Mouse (Mus musculus) hematopoietic stem cell, adult 5-6 weeks (primary cell): ENCODE data around the gene Gan. TPM values are rescaled to one million over a fixed set of nuclear protein-coding genes. Genes with fewer than 3 reads are reported as not detected.

Experiments used
- ATAC-seq, 2 experiments: fragments of 125-278 bp in 1 of 2; replicated peaks in 1 of 2; 2 replicates each; pipeline ENCODE4 v1.8.0; 2016 to 2017; ENCODE audit warnings: inconsistent platforms in 2 of 2, mild to moderate bottlenecking in 2 of 2, moderate number of reproducible peaks in 2 of 2, low read depth in 1 of 2, moderate TSS enrichment in 1 of 2; ENCODE audit not compliant: low FRiP score in 2 of 2, poor library complexity in 2 of 2, severe bottlenecking in 2 of 2, insufficient read depth in 1 of 2, low TSS enrichment in 1 of 2
- total RNA-seq: library from RNA; stranded (forward); fragments of 172-1452, 232-1000 nt; gene quantifications from 2 replicates; pipeline ENCODE4 v1.2.3, GENCODE M21; 2017

Gene Gan
- total RNA-seq, 1 experiment from 2014 or later = 3.6 TPM

DNA sequence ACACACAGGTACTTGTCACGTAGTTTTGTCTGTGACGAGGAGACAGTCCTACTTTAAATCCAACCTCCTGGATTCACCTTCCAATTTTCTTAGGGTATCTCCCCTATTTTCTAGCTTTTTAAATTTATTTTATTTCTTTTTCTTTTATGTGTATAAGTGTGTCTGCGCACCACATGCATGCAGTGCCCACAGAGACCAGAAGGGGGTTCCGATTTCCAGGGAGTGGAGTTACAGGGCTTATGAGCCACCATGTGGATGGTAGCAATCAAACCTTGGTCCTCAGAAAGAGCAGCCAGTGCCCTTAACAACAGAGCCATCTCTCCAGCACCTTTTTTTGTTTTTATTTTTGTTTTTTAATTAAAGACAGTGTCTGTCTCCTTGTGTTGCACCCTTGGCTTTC lies 24.8 kb downstream of the Gan start:
- ATAC-seq = no peak

- ATAC-seq = peak; percentile 18 to 29; a peak in 2 of 4 replicates
Observed at GRCm38 (mm10) chr8:117183664-117184377, 25.9 kb downstream of the Gan start.

DNA sequence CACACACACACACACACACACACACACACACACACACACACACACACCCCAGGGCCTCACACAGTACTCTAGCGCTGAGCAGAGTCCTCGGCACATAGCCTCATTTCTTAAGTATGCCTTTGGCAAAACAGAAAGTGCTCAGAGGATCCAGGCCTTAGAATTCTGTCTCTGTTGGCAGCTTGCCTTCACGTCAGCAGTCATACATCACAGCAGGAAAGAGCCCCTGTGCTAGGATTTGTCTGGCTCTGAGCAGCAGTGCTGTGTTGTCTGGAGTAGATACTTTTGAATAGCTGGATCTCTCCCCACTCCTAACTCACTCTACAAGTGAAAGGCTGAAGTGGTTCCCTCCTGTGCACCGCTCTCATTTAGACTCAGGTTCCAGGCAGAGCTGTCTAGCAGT lies 36.4 kb downstream of the Gan start:
- ATAC-seq = no peak

GRCm38 (mm10) chr8:117196593-117196992 lies 38.7 kb downstream of the Gan start:
- no peak for ATAC-seq

DNA sequence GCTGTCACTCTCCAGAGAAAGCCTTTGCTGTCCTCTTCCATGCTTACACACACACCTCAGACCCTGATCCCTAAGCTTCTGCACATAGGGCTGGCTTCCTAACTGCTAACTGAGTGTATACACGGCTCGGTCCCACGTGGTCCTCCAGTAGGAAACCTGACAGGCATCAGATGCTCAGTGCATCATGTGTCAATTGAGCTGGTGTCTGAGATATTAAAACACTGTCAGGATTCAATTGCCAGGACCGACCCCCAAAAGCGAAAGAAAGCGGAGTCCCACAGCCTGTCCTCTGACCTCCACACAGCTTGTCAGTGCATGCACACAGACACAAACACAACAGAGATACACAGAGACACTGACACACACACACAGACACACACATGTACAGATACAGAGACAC lies 39.6 kb downstream of the Gan start:
- ATAC-seq = no peak

GRCm38 (mm10) chr8:117198141-117198935 lies 40.4 kb downstream of the Gan start:
- peak; percentile 83 to 85 for ATAC-seq

DNA sequence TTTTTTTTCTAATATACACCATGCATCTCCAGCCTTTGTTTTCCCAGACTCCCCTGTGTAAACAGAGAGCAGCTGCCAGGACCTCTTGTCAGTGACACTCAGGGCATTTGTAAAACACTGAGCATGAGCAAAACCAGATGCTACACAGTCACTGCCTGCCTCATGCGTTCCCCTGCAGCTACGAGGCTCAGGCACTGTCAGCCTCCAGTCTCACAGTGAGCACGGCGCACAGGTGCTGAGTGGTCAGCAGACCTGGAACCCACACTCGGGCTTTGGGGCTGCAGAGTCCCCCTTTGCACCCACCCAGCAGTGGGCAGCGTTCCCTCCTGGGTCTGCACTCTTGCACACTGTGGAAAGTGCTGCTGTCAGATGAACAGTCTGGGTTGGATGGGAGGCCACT lies 41.7 kb downstream of the Gan start:
- no peak for ATAC-seq

DNA sequence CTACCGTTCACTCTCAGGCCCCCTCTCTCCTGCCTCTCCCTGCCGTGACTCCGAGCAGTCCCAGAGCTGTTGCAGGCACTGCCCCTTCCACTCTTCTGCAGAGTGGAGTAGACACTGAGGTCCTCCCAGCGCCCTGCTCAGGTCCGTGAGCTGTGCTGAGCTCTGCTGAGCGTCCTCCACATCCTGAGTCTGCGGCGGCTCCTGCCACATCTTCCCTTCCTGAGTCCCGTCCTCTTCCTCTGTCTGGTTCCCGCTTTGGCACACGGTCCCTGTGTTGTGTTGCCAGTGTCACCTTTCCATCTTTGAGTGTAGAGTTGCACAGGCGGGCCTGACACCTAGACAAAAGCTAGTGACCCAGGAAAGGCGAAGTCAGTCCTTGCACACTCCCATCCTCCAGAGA lies 42.4 kb downstream of the Gan start:
- ATAC-seq = no peak

DNA sequence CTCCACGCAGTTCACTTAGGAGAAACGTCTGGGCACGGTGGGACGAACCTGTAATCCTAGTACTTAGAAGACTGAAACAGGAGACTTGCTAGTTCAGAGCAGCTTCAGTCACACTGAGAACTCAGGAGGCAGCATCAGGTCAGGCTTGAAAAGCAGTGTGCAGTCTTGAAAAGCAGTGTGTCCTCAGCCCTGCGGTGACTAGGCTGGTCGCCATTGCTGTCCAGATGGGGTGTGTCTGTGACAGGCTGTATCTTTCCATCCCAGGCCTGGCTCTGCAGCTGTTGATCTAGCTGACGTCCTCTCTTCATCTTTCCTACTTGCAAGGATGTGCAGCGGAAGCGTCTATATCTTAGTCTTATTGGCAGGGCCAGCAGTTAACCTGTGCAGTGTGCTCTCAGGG lies 42.9 kb downstream of the Gan start:
- no peak for ATAC-seq

DNA sequence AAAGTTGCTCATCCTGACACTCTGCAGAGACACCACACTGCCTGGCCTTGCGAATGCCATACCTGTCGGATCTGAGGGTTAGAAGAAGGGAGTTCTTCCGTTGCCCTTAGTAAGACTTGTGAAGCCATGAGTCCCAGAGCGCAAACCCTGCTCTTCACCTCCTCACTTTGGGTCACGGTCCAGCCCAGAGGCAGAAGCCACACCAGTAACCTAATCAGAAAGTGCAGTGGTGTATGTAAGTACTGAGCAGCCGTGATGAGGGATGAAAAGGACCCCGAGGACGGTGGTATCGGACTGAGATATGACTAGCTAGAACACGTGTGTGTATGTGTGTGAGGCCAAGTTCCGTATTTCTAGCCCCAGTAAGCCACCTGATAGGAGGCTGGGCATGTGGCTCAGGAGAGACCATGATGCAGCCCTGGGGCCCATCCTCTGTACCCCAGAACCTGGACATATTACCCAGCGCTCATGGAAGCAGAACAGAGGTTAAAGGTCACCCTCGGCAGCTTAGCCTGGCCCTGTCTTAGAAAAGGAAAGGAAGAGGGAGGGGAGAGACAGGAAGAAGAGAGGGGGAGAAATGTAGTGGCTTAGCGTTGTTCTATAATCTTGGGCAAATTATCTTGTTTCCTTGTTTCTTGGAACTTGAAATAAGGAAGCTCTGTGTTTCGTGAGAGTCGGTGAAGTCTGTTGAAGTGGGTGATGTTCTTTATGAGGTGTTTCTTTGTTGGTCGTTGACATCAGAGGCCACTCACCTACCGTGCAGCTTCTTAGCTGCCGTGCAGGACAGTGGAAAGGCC lies 43.5 kb downstream of the Gan start:
- ATAC-seq = peak; percentile 28 to 46; a peak in 3 of 4 replicates

DNA sequence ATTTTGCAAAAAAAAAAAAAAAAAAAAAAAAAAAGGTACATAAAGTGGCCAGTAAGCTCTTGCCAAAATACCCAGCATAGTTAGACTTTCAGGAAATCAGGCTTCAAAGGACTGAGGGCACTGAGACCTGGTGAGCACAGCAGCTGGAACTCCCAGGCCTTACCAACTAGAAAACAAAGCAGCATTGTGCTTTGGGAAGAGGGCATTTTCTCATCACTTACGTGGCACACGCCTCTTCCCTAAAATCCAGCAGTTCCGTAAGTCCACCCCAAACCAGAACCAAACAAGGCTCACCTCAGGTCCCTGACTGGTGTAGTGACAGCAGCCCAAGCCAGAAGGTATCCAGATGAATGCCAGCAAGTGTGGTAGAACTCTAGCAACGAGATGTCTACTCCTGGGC lies 45.1 kb downstream of the Gan start:
- ATAC-seq = no peak

DNA sequence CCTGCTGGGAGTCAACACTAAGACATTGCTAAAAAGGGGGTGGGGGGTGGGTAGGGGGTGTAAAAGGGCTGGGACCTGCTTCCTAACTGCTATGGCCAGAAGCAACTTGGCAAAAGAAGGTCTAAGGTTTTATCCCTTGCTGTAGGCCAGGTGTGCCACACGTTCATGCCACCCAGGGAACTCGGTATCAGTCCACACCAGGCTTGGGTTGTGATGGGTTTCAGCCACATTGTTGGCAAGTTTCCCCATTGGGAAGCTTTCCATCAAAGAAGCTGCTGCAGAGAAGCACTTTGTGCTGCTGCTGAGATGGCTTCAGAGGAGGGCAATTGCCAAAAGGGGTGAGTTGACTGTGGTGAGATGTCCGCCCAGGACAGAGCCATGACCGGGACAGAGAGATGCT lies 47.9 kb downstream of the Gan start:
- no peak for ATAC-seq

GRCm38 (mm10) chr8:117206636-117207035 lies 48.7 kb downstream of the Gan start:
- no peak for ATAC-seq

GRCm38 (mm10) chr8:117209150-117209549 lies 51.2 kb downstream of the Gan start:
- peak in 1 of 2 experiments; percentile 61; a peak in 1 of 4 replicates for ATAC-seq

DNA sequence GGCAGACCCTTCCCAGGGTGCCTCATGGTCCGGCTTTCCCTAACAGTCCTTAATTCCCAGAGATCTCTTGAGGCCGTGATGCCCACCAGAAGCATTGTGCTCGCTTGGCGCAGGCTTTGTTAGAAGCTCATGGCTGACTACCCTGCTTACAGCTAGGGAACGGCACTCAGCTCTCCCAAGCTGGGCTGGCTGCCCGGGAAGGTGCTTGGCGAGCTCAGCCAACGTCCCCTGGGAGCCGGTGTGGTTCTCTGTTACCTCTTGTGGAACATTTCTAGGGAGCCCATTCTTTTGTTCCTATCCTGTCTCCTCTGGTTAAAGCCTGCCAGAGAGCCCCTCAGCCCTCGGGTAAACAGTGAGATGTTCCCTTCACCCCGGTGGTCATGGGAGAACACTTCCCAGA lies 54.2 kb downstream of the Gan start:
- ATAC-seq = no peak

- ATAC-seq = no peak
Observed at GRCm38 (mm10) chr8:117217724-117218123, 59.8 kb downstream of the Gan start.

- no peak for ATAC-seq
Observed at GRCm38 (mm10) chr8:117222396-117222795, 64.5 kb downstream of the Gan start.

GRCm38 (mm10) chr8:117224630-117225029 lies 66.7 kb downstream of the Gan start:
- ATAC-seq = peak; percentile 96 to 97
